Mouse (Mus musculus) G1E (cell line): ENCODE data around the gene Pde2a. TPM values are rescaled to one million over a fixed set of nuclear protein-coding genes. Genes with fewer than 3 reads are reported as not detected.
"Not testable (repeated sequence)": the region's sequence is repeated elsewhere in the genome, so short reads cannot be mapped to it uniquely, and the experiment has no call there.

Experiments
- ATAC-seq: 2 replicates; pipeline ENCODE4 v1.8.0; 2016; ENCODE audit warnings: mild to moderate bottlenecking; ENCODE audit not compliant: insufficient number of reproducible peaks, poor library complexity, low FRiP score, severe bottlenecking; ENCODE audit errors: extremely low read depth
- DNase-seq: peaks from one replicate; pipeline ENCODE4 v3.0.0; 2012; ENCODE audit warnings: low spot score
- H3K27me3 ChIP-seq: 2 replicates; pipeline ENCODE4 v1.6.1; 2012; ENCODE audit warnings: mild to moderate bottlenecking, low read length, inconsistent platforms; ENCODE audit not compliant: insufficient read depth
- H3K36me3 ChIP-seq: replicated peaks from 2 replicates; pipeline ENCODE3; 2012; ENCODE audit warnings: mild to moderate bottlenecking, inconsistent platforms
- H3K4me1 ChIP-seq: 2 replicates; pipeline ENCODE4 v1.6.1; 2012; ENCODE audit warnings: low read depth, low read length, inconsistent platforms, mixed read lengths; ENCODE audit not compliant: insufficient read depth
- H3K4me3 ChIP-seq: 2 replicates; pipeline ENCODE4 v1.5.1; 2012; ENCODE audit warnings: low read depth, mild to moderate bottlenecking, inconsistent platforms, low read length, moderate library complexity, mixed read lengths
- H3K9me3 ChIP-seq: replicated peaks from 2 replicates; pipeline ENCODE4 v1.6.1; 2012; ENCODE audit warnings: inconsistent platforms
- CTCF ChIP-seq: IDR thresholded peaks from 2 replicates; pipeline ENCODE4 v1.5.1; 2012; ENCODE audit warnings: low read depth, low read length, inconsistent platforms, mixed read lengths
- GATA1 ChIP-seq: IDR thresholded peaks from 2 replicates; pipeline ENCODE4 v1.6.1; 2012; ENCODE audit warnings: borderline replicate concordance, low read length, inconsistent platforms, mixed read lengths
- GATA2 ChIP-seq: IDR thresholded peaks from 2 replicates; pipeline ENCODE4 v1.6.1; 2012; ENCODE audit warnings: low read depth, low read length, inconsistent platforms, borderline replicate concordance
- POLR2AphosphoS5 ChIP-seq: IDR thresholded peaks from 2 replicates; pipeline ENCODE4 v1.6.1; 2012; ENCODE audit warnings: low read depth, low read length, inconsistent platforms; ENCODE audit not compliant: insufficient replicate concordance
- TAL1 ChIP-seq: conservative IDR thresholded peaks from 2 replicates; pipeline ENCODE4 v1.6.1; 2012; ENCODE audit warnings: low read depth, low read length, inconsistent platforms, mixed read lengths
- polyA plus RNA-seq: library from polyadenylated mRNA; stranded (reverse); fragments of >175 nt; gene quantifications from 2 replicates; pipeline ENCODE4 v1.2.3, GENCODE M21; 2012
- total RNA-seq, 2 experiments: library from RNA; stranded (forward) in 1 of 2; stranded (reverse) in 1 of 2; fragments of 200-1000 nt in 1 of 2; fragments of >200 nt in 1 of 2; fragmentation: Nextera tagmentation in 1 of 2; gene quantifications; 2 replicates each; pipeline ENCODE4 v1.2.3; 2014 to 2017

The Pde2a gene
- total and polyA plus RNA-seq, 3 experiments = 0.55 TPM; not detected in 2

DNA sequence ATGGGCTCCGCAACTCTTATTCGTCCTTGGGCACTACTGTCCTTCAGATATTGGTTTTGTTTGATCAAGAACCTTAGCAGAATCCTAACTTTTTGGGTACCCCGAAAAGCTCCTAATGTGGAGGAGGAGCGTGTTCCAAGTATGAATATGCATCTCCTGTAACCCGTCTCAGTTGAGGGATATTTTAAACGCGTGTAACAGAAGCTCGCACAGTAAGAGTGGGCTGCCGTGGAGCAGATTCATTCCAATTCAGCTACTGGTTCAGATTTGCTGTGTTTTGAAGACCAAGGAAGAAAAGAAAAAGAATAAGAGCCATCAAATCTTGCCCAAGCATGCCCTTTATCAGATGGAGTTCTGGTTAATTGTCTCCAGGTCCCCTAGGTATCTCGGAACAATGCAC is 120.2 kb downstream of the Pde2a start:
- no peak for ATAC-seq
- Histone ChIP-seq H3K36me3 (no peaks in the 10 kb centered on the region), H3K4me3 (no peak overlapping the region), H3K27me3 (peaks cover 6% of the 10 kb centered on the region; the same call in 1 of the 2 replicates), H3K4me1 (no peaks in the 10 kb centered on the region), H3K9me3 (no peaks in the 10 kb centered on the region)
- TF ChIP-seq GATA1 = no peak
- no peak for TF ChIP-seq CTCF
- TF ChIP-seq TAL1 = no peak
- no peak for TF ChIP-seq POLR2AphosphoS5
- TF ChIP-seq GATA2 = no peak
- no peak for DNase-seq

DNA sequence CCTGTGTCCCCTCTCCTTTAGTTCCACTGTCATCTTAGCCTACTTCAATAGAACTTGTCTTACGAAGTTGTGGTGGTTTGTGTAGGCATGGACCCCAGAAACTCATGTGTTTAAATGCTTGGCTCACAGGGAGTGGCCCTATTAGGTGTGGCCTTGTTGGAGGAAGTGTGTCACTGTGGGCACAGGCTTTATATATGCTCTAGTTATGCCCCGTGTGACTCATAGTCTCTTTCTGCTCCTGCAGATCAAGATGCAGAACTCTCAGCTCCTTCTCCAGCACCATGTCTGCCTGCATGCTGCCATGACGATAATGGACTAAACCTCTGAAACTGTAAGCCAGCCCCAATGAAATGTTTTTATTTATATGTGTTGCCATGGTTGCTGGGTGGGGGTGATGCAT is 126.2 kb downstream of the Pde2a start:
- Histone ChIP-seq H3K4me3 (no peak overlapping the region), H3K9me3 (no peaks in the 10 kb centered on the region), H3K36me3 (no peaks in the 10 kb centered on the region), H3K4me1 (no peaks in the 10 kb centered on the region), H3K27me3 (peaks cover 3% of the 10 kb centered on the region; the same call in 1 of the 2 replicates)
- DNase-seq (no peak), ATAC-seq (no peak)
- TF ChIP-seq GATA2 = no peak
- no peak for TF ChIP-seq GATA1
- no peak for TF ChIP-seq POLR2AphosphoS5
- TF ChIP-seq TAL1 = no peak
- no peak for TF ChIP-seq CTCF

- no peaks in the 10 kb centered on the region for H3K9me3 ChIP-seq
- TF ChIP-seq POLR2AphosphoS5 (no peak), GATA1 (no peak), CTCF (no peak), TAL1 (no peak), GATA2 (no peak)
- H3K4me1 ChIP-seq = no peaks in the 10 kb centered on the region
- no peaks in the 10 kb centered on the region for H3K27me3 ChIP-seq
- H3K36me3 ChIP-seq = no peaks in the 10 kb centered on the region
- no peak overlapping the region for H3K4me3 ChIP-seq
- DNase-seq (no peak), ATAC-seq (no peak)
Measured at GRCm38 (mm10) chr7:101549266-101549665, 127.8 kb downstream of the Pde2a start.

GRCm38 (mm10) chr7:101550686-101551485 is 129.4 kb downstream of the Pde2a start:
- Histone ChIP-seq H3K4me1 (no peaks in the 10 kb centered on the region), H3K27me3 (no peaks in the 10 kb centered on the region), H3K9me3 (no peaks in the 10 kb centered on the region), H3K4me3 (no peak overlapping the region), H3K36me3 (no peaks in the 10 kb centered on the region)
- ATAC-seq (no peak), DNase-seq (no peak)
- TF ChIP-seq POLR2AphosphoS5 = no peak
- TF ChIP-seq TAL1 = no peak
- TF ChIP-seq GATA2 = no peak
- no peak for TF ChIP-seq CTCF
- no peak for TF ChIP-seq GATA1

GRCm38 (mm10) chr7:101551530-101551929 is 130.0 kb downstream of the Pde2a start:
- Histone ChIP-seq H3K9me3 (no peaks in the 10 kb centered on the region), H3K27me3 (no peaks in the 10 kb centered on the region), H3K4me3 (no peak overlapping the region), H3K36me3 (no peaks in the 10 kb centered on the region), H3K4me1 (no peaks in the 10 kb centered on the region)
- TF ChIP-seq POLR2AphosphoS5 = no peak
- no peak for TF ChIP-seq GATA1
- no peak for TF ChIP-seq TAL1
- no peak for TF ChIP-seq CTCF
- TF ChIP-seq GATA2 = no peak
- ATAC-seq (no peak), DNase-seq (no peak)

DNA sequence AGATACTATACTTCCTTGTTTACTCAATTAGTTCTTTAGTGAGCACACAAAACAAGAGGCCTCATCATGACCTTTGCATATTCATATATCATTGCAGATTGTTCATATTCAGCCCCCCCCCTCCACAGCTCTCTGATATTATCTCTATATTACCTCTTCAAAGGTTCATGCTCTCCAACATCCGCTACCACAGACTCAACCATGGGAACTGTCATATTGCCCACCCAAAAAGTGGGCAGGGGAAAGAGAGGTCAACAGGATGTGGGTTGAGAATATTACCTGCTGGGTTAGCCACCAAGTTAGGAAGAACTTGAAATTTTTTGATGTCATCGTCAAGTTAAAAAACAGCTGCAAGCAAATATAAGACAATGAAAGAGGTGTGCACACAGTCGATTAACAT is 134.0 kb downstream of the Pde2a start:
- not testable (repeated sequence) for DNase-seq, H3K9me3 ChIP-seq, H3K4me3 ChIP-seq, ATAC-seq, H3K4me1 ChIP-seq, H3K36me3 ChIP-seq, H3K27me3 ChIP-seq

- no peak overlapping the region for H3K4me3 ChIP-seq
- no peak for TF ChIP-seq POLR2AphosphoS5
- TF ChIP-seq GATA2 = no peak
- no peak for TF ChIP-seq GATA1
- TF ChIP-seq CTCF = no peak
- TF ChIP-seq TAL1 = no peak
- H3K9me3 ChIP-seq = no peaks in the 10 kb centered on the region
- H3K27me3 ChIP-seq = no peaks in the 10 kb centered on the region
- H3K36me3 ChIP-seq = no peaks in the 10 kb centered on the region
- DNase-seq = no peak
- ATAC-seq = no peak
- H3K4me1 ChIP-seq = no peaks in the 10 kb centered on the region
Measured at GRCm38 (mm10) chr7:101557391-101557790, 135.9 kb downstream of the Pde2a start.

GRCm38 (mm10) chr7:101559393-101559792 is 137.9 kb downstream of the Pde2a start:
- H3K4me1 ChIP-seq, H3K9me3 ChIP-seq, DNase-seq, ATAC-seq, H3K27me3 ChIP-seq, H3K36me3 ChIP-seq, H3K4me3 ChIP-seq: not testable (repeated sequence)
